Mouse (Mus musculus) urinary bladder, adult 2 months (tissue): ENCODE measurements around the gene Nolc1. TPM values are rescaled to one million over a fixed set of nuclear protein-coding genes. Genes with fewer than 3 reads are reported as not detected.
A peak's percentile ranks its signal among the peaks of the same experiment; 100 is the strongest.

ENCODE experiments used
- DNase-seq: peaks from one replicate; pipeline ENCODE4 v3.0.0; 2022; ENCODE audit warnings: low spot score
- polyA plus RNA-seq: library from polyadenylated mRNA; depleted of rRNA; stranded (reverse); fragments of >200 nt; gene quantifications from 2 replicates; pipeline ENCODE4 v1.2.3, GENCODE M21; 2012; rRNA removed

Nolc1 gene
- polyA plus RNA-seq: 27.7 and 30.1 TPM in 2 replicates

GRCm38 (mm10) chr19:46075616-46076607, at the start of gene Nolc1:
Gene Nolc1 (plus strand): TSS chr19:46075863.
- DNase-seq: peak; percentile 97

- DNase-seq: no peak
Observed at GRCm38 (mm10) chr19:46026567-46026966, 49.1 kb upstream of the Nolc1 start.

GRCm38 (mm10) chr19:46028747-46029320, 46.8 kb upstream of the Nolc1 start:
- DNase-seq: no peak

DNA sequence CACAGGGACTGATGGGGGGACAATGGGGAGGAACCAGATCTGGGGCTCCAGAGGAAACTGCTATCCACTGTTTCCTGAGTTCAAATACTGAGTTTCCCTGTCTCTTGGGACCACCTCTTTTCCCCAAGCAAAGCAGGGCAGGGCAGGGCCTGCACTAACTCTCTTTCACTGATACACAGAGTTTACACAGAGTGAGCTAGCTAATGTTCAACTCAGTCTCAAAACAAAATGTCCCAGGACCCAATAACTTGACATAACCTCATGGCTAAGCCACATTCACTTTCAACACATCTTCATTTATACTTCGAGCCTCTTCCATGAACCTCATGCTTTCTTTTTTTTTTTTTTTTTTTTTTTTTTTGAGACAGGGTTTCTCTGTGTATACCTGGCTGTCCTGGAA, 46.0 kb upstream of the Nolc1 start:
- no peak for DNase-seq

DNA sequence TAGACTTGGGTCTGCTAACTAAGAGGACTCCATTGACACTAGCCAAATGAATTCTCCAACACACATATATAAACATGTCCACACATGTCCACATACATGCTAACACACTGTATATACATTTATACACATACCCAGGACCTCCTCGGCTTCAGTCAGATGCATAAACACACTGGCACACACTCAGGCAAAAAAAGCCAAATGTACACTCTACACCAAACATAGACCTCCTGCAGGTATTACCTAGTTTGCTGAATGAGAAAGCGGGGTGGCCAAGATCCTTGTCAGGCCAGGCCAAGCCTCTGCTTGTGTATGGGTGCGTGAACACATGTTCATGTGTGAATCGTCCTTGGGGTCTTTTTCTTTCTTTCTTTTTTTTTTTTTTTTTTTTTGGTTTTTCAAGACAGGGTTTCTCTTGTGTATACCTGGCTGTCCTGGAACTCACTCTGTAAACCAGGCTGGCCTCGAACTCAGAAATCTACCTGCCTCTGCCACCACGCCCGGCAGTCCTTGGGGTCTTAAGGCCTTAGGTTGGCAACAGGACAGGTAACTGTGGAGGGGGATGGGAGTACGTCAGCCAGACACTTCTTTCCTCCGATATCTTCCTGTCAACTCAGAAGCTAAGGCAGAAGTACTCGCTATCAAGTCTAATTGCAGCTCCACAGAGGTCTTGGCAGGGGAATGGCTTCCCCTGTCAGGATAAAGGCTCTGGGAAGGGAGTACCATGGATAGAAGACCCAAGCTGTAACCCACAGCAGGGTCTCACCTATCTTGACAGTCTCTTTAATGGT, 45.3 kb upstream of the Nolc1 start:
- no peak for DNase-seq

GRCm38 (mm10) chr19:46031689-46032432, 43.8 kb upstream of the Nolc1 start:
- no peak for DNase-seq

GRCm38 (mm10) chr19:46032731-46033510, 42.7 kb upstream of the Nolc1 start:
- no peak for DNase-seq

DNA sequence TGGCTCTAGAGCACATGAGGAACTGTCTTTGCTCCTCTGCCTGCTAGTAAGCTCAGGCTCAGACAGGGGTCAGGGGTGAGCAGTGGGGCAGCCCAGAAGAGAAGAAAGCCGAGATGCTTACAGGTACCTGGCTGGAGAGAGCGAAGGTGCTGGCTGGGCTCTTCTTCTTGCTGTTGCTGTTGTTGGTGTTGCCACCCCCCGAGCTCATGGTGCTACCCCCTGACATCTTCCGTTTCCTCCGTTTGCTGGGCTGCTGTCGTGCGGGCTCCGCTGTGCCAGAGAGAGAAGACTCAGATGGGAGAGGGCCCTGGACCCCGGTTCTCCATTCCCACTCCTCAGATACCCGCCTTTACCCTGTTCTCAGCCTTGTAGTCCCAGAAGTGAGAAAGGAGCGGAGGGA, 41.8 kb upstream of the Nolc1 start:
- DNase-seq: no peak

- DNase-seq: no peak
Observed at GRCm38 (mm10) chr19:46035971-46036370, 39.7 kb upstream of the Nolc1 start.

DNA sequence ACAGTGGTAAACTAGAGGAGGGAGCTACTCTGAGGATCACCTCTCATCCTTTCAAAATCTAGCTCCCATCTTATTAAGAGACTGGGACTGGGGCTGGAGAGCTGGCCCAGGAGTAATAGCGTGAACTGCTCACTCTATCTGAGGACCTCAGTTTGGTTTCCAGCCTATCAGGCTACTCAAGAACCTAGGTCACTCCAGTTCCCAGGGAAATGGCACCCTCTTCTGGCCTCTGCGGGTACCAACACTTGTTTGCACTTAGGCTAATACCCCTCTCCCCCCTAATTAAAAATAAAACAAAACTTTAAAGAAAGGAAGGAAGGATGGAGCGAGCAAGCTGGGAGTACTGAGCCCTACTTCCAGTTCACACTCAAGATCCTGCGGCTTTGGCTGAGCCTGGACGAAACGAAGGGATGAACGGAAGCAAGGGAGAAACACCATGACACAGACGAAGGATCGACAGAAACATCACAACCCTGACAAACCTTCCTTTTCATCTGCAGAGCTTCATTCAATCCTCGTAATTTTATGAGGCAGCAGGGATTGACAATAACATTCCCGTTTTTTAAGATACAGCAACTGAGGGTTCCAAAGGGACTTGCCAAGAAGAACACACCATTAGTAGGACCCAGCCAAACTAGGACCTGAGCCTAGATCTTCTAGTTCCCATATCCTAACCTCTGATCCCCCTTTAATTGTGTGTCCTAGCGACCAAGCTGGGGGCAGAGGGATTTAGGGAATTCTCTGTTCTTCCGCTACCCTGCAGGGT, 39.0 kb upstream of the Nolc1 start:
- no peak for DNase-seq

DNA sequence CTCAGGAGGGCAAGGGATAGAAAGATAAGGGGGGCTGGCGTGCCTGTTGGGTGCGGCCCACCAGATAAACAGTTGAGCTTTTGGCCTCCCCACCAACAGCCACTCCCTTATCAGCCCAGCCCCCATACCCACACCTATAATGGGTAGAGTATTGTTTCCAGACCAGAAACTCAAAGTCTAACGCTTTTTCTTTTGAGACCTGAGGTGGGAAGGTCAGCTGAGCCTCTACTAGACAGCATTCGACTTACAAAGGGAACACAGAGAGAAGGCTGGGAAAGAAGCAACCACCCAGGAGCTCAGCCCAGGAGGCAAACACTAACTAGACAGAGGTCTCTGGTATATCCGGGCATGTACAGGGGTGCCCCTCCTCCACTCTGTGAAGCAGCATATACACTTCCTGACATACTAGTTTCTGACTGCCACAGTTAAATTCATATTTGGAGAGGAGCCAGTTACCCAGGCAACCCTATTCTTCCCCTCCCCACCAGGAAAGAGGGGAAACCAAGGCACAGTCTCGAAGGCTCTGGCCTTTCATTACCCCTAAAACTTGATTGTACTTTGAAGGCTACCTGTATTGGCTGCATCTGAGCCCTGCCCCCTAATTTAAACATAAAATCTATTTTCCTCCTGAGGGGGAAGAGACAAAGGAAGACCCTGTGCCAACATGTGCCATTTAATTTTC, 38.3 kb upstream of the Nolc1 start:
- DNase-seq: no peak

DNA sequence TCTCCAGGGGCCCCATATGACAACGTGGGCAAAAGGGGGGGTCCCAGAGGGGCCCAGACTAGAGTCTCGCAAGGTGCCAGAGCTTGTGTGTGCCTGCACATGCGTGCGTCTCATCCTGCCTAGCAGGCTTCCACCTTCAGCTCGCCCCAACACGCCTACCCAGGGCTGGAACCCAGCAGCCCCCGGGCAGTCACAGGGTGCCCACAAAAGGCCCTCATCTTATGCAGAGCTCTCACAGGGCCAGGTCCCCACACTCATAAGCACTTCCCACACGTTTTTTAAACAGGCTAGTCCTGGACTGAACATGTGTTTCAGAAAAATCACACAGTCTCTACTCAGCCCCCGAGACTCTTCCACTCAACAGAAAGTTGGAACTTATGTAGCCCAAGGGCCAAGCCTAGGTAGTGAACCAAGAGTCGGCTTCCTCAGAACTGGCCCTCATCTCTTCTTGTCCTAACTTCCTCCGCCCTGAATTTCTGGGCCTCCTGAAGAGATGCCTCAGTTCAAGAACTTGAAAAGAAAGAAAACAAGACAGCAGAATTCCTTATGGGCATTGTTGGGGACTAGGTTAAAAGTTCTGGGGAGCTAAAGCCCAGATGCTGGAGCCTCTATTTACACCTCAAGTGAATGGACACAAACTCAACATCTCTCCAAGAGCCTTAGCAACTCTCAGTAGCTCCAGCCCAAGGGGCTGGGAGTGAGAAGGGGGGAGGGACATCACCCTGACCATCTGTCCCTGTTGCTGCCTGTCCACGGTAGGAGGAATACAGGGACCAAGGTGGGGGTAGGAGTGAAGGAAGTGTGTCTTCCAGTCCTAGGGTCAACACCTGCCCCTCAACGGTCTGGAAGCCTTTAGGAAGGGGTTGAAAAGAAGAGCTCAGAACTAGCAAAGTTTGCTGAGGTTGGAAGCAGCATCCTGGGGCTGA, 37.5 kb upstream of the Nolc1 start:
- DNase-seq: no peak

DNA sequence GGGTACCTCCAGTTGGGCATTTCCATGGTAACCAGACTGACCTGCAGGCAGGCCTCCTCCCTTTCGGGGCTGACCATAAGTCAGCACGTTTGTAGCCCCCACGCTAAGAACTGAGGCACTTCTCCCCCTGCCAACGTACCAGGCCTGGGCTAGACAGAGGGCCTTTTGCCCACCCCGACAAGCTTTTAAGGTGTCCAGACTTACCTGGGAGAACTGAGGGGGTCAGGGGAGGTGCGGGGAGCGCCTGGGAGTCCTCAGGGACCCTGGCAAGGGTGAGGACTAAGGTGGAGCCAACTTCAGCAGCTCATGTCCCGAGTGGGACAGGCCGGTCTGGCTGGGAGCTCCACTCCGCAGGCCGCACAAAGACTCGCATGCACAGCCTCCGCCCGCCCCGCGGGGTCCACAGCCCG, 36.8 kb upstream of the Nolc1 start:
- DNase-seq: no peak

GRCm38 (mm10) chr19:46039478-46039877, 36.2 kb upstream of the Nolc1 start:
- DNase-seq: peak; percentile 76

GRCm38 (mm10) chr19:46040149-46040902, 35.3 kb upstream of the Nolc1 start:
- no peak for DNase-seq

DNA sequence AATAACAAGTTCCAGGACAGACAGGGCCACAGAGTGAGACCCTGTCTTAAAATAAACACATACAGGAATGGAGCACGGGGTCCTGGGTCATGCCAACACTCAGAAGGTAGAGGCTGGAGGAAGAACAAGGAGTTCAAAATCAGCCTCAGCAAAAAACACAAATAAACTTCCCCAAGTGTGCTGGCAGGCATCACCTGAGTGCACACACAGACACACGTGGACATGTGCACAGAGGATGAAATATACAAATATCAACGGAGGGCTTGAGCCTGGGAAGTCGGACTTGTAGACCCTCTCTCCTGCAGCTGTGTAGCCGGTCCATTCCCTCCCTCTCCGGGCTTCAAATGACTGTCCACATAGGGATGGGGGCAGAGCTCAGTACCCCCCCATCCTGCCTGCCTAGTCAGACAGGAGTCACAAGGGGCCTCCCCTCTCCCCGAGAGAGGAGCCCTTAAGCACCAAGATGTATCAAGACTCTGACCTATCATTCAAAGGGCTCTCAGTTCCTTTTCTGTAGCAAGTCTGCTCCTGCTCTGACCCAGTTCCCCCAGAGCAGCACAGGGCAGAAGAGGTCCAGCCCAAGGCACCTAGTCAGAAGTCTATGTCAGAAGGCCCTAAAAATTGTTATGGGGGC, 34.2 kb upstream of the Nolc1 start:
- no peak for DNase-seq

GRCm38 (mm10) chr19:46041933-46042475, 33.7 kb upstream of the Nolc1 start:
- peak; percentile 77 for DNase-seq
